Mouse (Mus musculus) cerebellum, adult 11 months (tissue): ENCODE results near the gene Trmt61a.

ENCODE experiments used
- DNase-seq: peaks from one replicate; pipeline ENCODE4 v3.0.0; 2022

The Trmt61a gene

GRCm38 (mm10) chr12:111672581-111672980 lies 5.3 kb upstream of the Trmt61a start:
- no peak for DNase-seq

- no peak for DNase-seq
These were observed 2.9 kb upstream of the Trmt61a start for GRCm38 (mm10) chr12:111674850-111675486.

- DNase-seq: no peak
These were observed 1.9 kb upstream of the Trmt61a start for GRCm38 (mm10) chr12:111675797-111676580.

GRCm38 (mm10) chr12:111677421-111677820 lies 484 bp upstream of the Trmt61a start:
- no peak for DNase-seq

- no peak for DNase-seq
These were observed 697 bp downstream of the Trmt61a start for GRCm38 (mm10) chr12:111678670-111678933.

- no peak for DNase-seq
These were observed 1.1 kb downstream of the Trmt61a start for GRCm38 (mm10) chr12:111678997-111679396.

- no peak for DNase-seq
These were observed 2.8 kb downstream of the Trmt61a start for GRCm38 (mm10) chr12:111680661-111681060.

- no peak for DNase-seq
These were observed 3.4 kb downstream of the Trmt61a start for GRCm38 (mm10) chr12:111681305-111681704.

GRCm38 (mm10) chr12:111682003-111682402 lies 4.1 kb downstream of the Trmt61a start:
- DNase-seq: no peak

- DNase-seq: no peak
These were observed 4.9 kb downstream of the Trmt61a start for GRCm38 (mm10) chr12:111682806-111683205.

- no peak for DNase-seq
These were observed 8.5 kb downstream of the Trmt61a start for GRCm38 (mm10) chr12:111686390-111686789.

GRCm38 (mm10) chr12:111687350-111688068 lies 9.6 kb downstream of the Trmt61a start:
- DNase-seq: peak; percentile 67

GRCm38 (mm10) chr12:111688069-111688428 lies 10.1 kb downstream of the Trmt61a start:
- no peak for DNase-seq

- DNase-seq: no peak
These were observed 11.5 kb downstream of the Trmt61a start for GRCm38 (mm10) chr12:111689426-111689825.

- DNase-seq: no peak
These were observed 13.5 kb downstream of the Trmt61a start for GRCm38 (mm10) chr12:111691346-111691872.

GRCm38 (mm10) chr12:111692899-111693298 lies 15.0 kb downstream of the Trmt61a start:
- DNase-seq: no peak

GRCm38 (mm10) chr12:111693341-111694270 lies 15.7 kb downstream of the Trmt61a start:
- DNase-seq: no peak

GRCm38 (mm10) chr12:111694271-111694781 lies 16.4 kb downstream of the Trmt61a start:
- no peak for DNase-seq

GRCm38 (mm10) chr12:111694880-111695804 lies 17.2 kb downstream of the Trmt61a start:
- no peak for DNase-seq

- DNase-seq: peak; percentile 87
These were observed 18.3 kb downstream of the Trmt61a start for GRCm38 (mm10) chr12:111696239-111696638.

- DNase-seq: no peak
These were observed 19.8 kb downstream of the Trmt61a start for GRCm38 (mm10) chr12:111697708-111698107.
